Mouse (Mus musculus): Measurements from ENCODE around the gene Rab11fip5.

Rab11fip5 gene

DNA sequence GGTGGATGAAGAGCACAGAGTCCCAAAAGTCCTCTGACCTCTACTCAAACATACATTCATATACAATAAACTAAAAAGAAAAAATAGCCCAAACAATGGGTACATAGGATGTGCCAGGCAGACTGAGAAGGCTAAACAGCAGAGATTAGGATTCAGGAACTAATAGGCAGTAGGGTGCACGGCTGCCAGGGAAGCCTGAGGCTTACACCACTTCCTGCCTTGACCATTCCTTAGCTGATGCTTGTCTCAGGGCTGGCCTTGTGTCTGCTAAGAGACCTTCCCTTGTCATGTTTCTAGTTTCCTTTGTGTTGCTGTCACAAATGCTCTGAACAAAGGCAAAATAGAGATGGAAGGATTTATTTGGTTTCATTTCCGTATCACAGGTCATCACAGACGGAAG, 68.1 kb downstream of the Rab11fip5 start:
- no peak for DNase-seq

DNA sequence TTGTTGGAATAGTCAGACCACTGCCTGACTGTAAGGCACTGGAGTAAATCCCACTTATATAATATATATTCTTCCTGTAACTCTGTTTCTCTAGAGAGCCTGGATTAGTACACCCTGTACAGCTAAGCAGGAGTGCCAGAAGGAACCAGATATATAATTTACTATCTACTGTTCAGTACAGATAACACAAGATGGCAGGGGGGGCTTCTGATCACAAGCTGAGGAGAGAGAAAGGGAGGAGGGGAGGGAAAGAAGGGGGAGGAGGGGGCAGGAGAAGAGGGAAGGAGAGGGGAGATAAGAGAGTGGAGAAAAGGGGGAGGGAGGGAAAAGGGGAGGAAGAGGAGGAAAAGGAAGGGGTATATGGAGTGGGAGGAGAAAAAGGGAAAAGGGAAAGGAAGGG, 68.6 kb downstream of the Rab11fip5 start:
- no peak for DNase-seq

DNA sequence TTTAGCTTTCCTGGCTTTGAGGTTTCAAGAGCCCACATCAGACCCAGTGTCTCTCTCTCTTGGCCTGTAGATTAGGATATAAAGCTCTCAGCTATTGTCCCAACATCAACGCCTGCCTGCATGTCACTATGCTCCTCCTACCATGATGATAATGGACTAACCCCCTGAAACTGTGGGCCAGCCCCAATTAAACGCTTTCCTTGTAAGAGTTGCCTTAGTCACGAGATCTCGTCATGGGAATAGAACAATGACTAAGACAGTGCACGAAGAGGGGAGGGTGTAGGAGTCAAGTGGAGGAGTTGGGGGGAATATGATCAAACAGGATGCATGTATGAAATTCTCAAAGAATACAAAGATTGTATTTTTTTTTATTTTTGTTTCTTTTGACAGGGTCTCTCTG, 69.5 kb downstream of the Rab11fip5 start:
- no peak for DNase-seq

DNA sequence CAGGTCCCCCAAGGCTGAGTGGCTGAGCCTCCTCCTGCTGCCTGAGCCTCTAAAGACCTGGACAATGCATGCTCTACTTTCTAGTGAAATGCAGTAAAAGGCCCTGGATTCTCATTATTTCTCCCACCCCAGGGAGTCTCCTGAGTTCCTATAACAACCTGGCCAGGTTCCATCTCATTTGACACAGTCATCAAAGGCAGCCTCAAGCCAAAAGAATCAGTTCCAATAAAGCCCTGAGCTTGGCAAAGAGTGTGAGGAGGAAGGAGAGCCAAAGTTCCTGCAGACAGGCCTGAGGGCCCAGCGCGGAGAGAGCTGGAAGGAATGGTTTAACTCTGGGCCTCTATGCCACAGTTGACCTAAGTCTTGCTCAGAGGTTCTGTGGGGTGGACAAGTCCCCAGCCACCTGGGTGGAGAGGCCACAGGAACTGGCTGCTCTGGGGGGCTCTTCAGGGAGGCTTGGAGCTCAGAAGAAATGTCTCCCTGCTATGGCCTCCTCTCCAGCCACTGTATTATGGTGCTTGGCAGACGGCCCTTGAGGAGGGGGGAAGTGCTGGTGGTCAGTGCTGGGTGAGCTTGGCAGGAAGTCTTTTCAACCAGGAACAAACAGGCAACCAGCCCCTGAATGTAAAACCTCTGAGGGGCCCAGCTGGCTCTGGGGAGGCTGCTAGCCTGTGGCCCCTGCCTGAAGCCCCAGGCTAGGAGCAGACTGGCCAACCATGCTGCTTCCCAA, 71.9 kb downstream of the Rab11fip5 start:
- peak; percentile 10 to 15 for DNase-seq

DNA sequence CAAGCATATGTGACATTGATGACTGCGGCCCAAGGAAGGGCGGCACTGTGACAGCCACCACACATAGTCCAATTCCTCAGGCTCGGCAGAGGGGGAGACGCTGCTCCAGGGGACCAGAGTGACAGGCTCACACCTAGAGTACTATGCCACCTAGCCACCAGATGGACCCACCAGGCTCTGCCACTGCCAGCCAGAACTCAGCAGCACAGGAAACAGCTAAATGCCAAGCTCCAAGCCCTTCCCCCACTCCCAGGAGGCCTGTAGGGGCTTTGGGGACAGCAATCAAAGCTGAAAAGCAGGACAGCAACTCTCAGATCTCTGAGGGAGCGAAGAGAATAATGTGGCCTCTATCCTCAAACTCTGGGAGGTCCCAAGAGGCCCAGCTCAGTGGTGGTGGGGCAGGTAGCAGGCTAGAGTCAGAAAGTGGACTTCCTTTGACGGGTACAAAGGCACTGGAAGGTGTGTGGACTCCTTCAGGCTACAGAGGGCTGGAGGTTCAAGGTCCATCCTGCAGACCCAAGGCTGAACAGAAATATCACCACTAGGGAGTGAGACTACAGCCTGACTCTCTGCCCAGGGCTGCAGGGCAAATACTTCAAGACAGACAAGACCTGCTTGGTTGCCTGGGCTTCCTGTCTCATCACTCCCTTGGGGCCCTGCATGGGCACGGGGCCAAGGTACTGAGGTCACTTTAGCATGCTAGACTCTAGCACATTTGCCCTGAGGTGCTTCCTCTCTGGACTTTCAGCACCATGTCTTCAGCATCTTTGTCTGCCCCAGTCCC, 78.9 kb downstream of the Rab11fip5 start:
- peak; percentile 31 to 54 for DNase-seq

DNA sequence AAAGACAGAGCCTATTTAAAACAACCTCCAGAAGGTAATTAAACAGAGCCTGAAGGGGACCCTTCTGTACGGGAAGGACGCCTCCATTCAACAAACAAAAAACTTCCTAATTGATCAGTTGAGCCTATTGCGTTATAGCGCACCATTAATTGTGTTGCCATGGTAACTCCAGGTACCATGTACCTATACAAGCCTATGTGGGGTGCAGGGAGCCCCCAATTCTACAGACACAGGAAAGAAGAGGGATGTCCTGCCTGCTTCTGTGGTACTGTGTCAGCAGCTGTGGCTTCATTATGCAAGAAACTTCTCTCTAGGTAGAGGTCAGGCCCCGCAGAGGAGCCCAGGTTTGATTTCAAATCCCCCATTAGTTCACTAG, 80.4 kb downstream of the Rab11fip5 start:
- DNase-seq, result no peak

DNA sequence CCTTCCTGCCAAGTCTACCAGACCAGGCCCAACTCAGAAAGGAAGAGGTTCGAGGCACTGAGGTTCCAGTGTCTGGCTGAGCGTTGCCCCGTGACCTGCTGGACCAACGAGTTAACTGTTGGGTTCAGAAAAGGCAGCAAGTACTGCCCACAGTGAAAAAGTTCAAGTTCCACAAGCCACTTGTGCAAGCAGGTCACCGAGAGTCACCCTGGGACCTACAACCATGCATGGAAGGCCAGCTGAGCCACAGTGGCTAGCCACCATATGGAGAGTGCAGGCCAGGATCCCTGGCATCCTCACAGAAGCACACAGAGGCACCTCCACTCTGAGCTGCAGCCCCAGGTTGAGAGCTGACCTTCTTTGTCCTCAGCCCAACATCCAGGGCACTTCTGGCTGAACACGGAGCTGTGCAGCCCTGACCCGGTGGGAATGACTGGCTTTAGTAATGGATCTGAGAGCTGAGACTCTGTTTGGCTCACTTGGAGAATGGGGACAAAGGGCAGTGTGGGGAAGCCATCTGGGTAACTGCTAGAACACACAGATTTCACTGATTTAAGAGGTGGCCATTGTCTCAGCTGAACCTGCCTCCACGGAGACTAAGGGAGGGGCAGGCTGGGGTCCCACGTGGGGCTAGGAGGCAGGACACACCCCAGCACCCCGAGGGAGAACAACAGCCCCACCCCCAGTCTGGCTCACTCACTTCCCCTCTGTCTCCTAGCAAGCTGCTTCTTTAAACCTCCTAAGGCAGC, 81.0 kb downstream of the Rab11fip5 start:
- peak; percentile 18 to 21 for DNase-seq

DNA sequence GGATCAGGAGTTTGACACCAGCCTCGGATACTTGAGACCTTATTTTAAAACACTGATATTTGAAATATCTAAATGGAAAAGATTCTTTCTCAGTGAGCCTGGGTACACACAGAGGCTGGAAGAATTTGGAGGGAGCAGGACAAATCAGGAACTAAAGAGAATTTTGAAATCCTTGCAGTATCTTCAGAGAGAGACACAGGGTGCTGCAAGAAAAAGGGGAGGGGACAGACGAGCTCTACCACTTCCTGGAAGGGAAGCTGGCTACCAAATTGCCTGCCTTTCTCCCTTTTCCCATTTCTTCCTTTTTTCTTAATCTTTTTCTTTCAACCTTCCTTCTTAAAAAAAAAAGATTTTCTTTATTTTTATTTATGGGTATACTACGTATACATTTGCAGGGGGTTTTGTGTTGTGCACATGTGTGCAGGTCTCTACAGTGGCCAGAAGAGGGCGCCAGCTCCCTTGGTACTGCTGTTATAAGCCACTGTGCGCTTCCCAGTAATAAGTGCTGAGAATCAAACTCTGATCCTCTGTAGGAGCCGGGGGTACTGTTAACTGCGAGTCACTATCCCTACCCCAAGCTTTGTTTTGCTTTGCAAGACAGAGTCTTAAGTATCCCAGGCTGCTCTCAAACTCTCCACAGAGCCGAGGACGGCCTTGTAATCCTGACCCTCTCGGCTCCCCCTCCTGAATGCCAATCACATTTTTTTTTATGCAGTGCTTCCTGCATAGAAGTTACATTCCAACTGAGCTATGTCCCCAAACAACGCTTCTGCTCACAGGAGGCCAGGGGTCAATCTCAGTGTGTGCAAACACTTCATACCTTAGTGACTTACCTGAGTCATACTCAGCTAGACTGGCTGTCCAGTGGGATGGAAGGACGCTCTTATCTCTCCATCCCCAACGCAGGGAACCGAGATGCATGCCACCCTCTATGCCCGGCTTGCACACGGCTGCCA, 83.3 kb downstream of the Rab11fip5 start:
- DNase-seq, result peak in 1 of 2 experiments; percentile 18

DNA sequence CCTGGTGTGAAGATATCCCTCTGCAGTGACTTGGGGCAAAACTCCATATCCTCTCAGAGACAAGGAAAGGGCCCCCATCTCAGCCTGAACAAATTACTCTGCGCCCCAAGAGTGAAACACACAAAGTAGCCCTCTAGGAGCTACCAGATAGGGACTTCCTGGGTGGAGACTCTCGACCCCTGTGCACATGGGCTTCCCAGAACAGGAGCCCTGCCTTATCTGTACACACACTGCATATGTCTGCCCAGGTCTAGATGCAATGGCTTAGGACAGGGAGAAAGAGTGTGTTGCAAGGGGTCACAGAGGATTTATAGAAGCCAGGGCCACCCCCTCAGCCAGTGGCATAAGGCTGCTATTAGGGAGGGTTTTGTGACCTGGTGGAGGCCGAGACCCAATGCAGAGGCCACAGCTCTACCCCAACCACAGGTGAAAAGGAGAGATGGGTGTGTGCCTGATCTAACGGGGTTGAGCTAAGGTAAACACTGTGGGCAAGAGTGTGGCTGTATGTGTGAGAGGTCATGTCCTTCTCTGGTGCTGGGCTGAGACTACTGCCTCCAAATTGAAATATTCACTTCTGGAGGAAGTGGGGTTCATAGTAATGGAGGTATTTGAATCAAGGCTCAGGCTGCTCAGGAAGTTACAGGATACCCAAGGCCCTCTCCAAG, 86.1 kb downstream of the Rab11fip5 start:
- no peak for DNase-seq

DNA sequence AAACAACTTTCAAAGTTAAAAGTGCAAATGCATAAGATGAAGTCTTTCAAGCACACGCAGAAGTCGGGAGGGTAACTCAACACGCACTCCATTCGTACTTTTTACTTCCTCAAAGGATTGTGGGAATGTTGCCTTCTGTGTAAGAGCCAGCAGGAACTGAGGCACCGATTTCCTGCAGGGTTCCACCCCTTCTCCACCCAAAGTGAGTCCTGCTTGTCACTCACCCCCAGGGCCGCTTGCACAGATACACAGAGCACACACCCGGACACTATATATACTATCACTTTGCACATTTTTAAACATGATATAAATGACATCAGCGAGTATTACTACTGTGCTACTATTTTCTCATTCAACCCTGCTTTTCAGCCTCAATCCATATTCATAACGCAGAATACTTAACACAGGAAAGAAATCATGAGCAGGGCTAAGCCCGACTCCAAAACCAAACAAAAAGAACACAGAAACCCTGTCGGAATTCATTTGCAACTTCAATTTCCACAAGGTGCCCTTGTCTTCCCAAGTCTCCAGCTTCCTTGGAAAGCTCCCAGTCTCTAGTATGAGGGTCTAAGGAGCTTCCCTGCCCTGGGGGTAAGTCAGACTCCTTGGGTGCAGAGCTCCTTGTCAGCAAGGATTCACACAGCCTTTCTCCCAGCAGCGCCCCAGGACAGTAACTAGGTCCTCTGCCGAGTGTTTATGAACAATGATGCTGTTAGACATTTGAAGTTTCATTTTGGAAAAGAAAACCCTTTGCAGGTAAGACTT, 88.0 kb downstream of the Rab11fip5 start:
- DNase-seq, result no peak

Measured in lung, adult 18-20 months (tissue).